Mouse (Mus musculus): ENCODE results near the gene Grm1. TPM values are rescaled to one million over a fixed set of nuclear protein-coding genes. Genes with fewer than 3 reads are reported as not detected.

Grm1 gene
- total and polyA plus RNA-seq, 3 experiments = 0.66 TPM; not detected in 2

DNA sequence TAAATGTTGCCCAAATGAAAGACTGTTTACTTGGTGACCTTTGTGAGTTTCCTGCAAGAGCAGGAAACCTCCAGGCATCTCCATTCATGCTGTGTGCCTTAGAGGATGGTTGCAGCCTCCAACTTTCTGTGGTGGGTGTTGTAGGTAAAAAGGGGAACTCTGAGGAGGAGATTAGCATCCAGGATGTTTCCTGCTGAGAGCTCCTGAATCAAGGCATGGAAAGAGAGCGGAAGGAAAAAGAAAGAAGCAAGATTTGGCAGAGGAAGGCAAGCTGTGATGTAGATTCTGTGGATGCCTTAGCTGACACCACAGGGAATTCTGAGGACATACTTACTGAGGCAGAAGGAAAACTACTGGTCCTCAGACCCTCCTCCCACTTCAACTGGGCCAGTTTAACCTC lies 85.4 kb downstream of the Grm1 start:
- H3K4me3 ChIP-seq (ENCODE audit: low read depth, low read length) = no peak overlapping the region
- DNase-seq (ENCODE audit: low spot score) (no peak), ATAC-seq (ENCODE audit: extremely low read depth, insufficient number of reproducible peaks, low FRiP score, poor library complexity, severe bottlenecking) (no peak)
- no peak for TF ChIP-seq CTCF (IDR thresholded peaks at IDR 0.05; ENCODE audit: low read depth, low read length)
- no peak for TF ChIP-seq TAL1 (conservative IDR thresholded peaks at IDR 0.05; ENCODE audit: low read depth, low read length)
- no peak for TF ChIP-seq GATA2 (IDR thresholded peaks at IDR 0.05; ENCODE audit: borderline replicate concordance, low read depth, low read length)
- TF ChIP-seq POLR2AphosphoS5 (IDR thresholded peaks at IDR 0.05; ENCODE audit: insufficient replicate concordance, low read depth, low read length) = no peak
- no peak for TF ChIP-seq GATA1 (IDR thresholded peaks at IDR 0.05; ENCODE audit: borderline replicate concordance, low read length)
- H3K9me3 ChIP-seq (replicated peaks) = no peaks in the 10 kb centered on the region
- H3K36me3 ChIP-seq (replicated peaks) = no peaks in the 10 kb centered on the region
- no peaks in the 10 kb centered on the region for H3K4me1 ChIP-seq (ENCODE audit: insufficient read depth, low read depth, low read length)
- no peaks in the 10 kb centered on the region for H3K27me3 ChIP-seq (ENCODE audit: insufficient read depth, low read length)

DNA sequence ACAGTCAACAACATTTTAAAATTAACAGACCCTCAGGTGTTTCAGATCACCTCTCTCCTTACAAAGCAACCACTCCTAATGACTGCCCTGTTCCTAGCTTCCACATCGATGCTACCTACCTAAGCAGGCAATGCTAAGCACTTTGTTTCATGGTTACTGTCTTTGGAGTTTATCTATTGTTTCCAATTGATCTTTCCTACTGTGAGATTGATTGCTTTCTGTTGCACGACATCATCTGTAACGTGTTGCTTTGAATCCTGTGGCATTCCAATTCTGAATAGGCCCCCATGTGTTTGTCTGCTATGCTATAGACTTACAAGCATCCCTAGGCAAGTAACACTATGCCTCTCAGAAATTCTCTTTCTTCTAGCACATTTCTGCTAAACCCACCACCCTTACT lies 90.4 kb downstream of the Grm1 start:
- no peak for DNase-seq (ENCODE audit: low spot score)

DNA sequence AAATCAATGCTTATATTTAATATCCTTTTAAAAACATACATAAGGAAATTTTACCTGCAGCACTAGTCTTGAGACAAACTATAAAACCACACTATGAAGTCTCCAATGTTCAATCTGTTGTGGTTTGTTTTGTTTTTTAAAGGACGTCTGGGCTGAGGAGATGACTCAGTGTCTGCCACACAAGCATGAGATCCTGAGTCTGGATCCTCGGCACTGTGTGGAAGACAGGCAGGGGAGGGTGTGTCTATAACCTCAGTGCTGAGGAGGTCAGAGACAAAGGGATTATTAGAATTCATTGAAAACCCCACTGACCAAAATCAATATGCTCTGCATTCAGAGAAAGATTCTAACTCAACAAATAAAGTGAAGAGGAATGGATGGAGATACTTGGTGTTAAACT lies 110.8 kb downstream of the Grm1 start:
- H3K27me3 ChIP-seq (ENCODE audit: insufficient read depth, low read length) = no peaks in the 10 kb centered on the region
- TF ChIP-seq GATA2 (IDR thresholded peaks at IDR 0.05; ENCODE audit: borderline replicate concordance, low read depth, low read length) (no peak), GATA1 (IDR thresholded peaks at IDR 0.05; ENCODE audit: borderline replicate concordance, low read length) (no peak), CTCF (IDR thresholded peaks at IDR 0.05; ENCODE audit: low read depth, low read length) (no peak), TAL1 (conservative IDR thresholded peaks at IDR 0.05; ENCODE audit: low read depth, low read length) (no peak), POLR2AphosphoS5 (IDR thresholded peaks at IDR 0.05; ENCODE audit: insufficient replicate concordance, low read depth, low read length) (no peak)
- no peak overlapping the region for H3K4me3 ChIP-seq (ENCODE audit: low read depth, low read length)
- no peaks in the 10 kb centered on the region for H3K36me3 ChIP-seq (replicated peaks)
- ATAC-seq (ENCODE audit: extremely low read depth, insufficient number of reproducible peaks, low FRiP score, poor library complexity, severe bottlenecking) (no peak), DNase-seq (ENCODE audit: low spot score) (no peak)
- no peaks in the 10 kb centered on the region for H3K9me3 ChIP-seq (replicated peaks)
- no peaks in the 10 kb centered on the region for H3K4me1 ChIP-seq (ENCODE audit: insufficient read depth, low read depth, low read length)

More for the DNA sequence above, 90.4 kb downstream of the Grm1 start:
- no peaks in the 10 kb centered on the region for H3K36me3 ChIP-seq (replicated peaks)
- H3K4me1 ChIP-seq (ENCODE audit: insufficient read depth, low read depth, low read length) = no peaks in the 10 kb centered on the region
- no peak for ATAC-seq (ENCODE audit: extremely low read depth, insufficient number of reproducible peaks, low FRiP score, poor library complexity, severe bottlenecking)
- no peak for TF ChIP-seq TAL1 (conservative IDR thresholded peaks at IDR 0.05; ENCODE audit: low read depth, low read length)
- no peak for TF ChIP-seq GATA1 (IDR thresholded peaks at IDR 0.05; ENCODE audit: borderline replicate concordance, low read length)
- no peak for TF ChIP-seq POLR2AphosphoS5 (IDR thresholded peaks at IDR 0.05; ENCODE audit: insufficient replicate concordance, low read depth, low read length)
- no peak for TF ChIP-seq GATA2 (IDR thresholded peaks at IDR 0.05; ENCODE audit: borderline replicate concordance, low read depth, low read length)
- no peak for TF ChIP-seq CTCF (IDR thresholded peaks at IDR 0.05; ENCODE audit: low read depth, low read length)
- H3K27me3 ChIP-seq (ENCODE audit: insufficient read depth, low read length) = no peaks in the 10 kb centered on the region
- H3K4me3 ChIP-seq (ENCODE audit: low read depth, low read length) = no peak overlapping the region
- H3K9me3 ChIP-seq (replicated peaks) = no peaks in the 10 kb centered on the region

DNA sequence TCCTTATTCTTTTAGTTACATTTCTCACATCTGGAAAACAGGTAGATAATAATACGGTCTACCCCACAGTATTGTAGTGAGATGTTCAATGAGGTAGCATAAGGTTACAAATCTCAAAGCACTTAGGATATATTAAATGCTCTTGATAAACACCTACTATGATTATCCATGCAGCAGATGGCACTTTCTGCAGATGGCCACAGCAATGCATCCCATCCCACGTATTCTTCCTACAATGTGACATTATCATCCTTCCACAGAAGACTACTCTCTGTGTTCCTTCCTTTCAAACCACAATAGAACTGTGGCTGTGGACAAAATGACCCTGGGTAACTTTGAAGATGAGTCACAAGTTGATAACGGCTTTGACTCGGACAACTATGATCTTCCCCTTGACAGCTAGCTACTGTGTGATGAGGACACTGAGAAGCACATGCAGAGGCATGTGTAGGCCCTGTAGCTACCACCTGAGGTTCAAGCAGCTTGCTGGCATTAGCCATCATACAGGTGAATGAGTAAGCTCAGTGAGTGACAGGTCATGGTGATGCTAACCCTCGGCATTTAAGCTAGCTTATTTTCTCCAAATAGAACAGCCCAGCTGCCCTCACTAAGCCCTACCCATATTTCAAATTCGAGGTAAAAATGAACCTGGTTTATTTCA lies 117.5 kb downstream of the Grm1 start:
- no peaks in the 10 kb centered on the region for H3K27me3 ChIP-seq (ENCODE audit: insufficient read depth, low read length)
- H3K36me3 ChIP-seq (replicated peaks) = no peaks in the 10 kb centered on the region
- H3K4me3 ChIP-seq (ENCODE audit: low read depth, low read length) = no peak overlapping the region
- TF ChIP-seq GATA2 (IDR thresholded peaks at IDR 0.05; ENCODE audit: borderline replicate concordance, low read depth, low read length) = no peak
- no peak for TF ChIP-seq POLR2AphosphoS5 (IDR thresholded peaks at IDR 0.05; ENCODE audit: insufficient replicate concordance, low read depth, low read length)
- no peak for TF ChIP-seq GATA1 (IDR thresholded peaks at IDR 0.05; ENCODE audit: borderline replicate concordance, low read length)
- TF ChIP-seq TAL1 (conservative IDR thresholded peaks at IDR 0.05; ENCODE audit: low read depth, low read length) = no peak
- no peak for TF ChIP-seq CTCF (IDR thresholded peaks at IDR 0.05; ENCODE audit: low read depth, low read length)
- H3K4me1 ChIP-seq (ENCODE audit: insufficient read depth, low read depth, low read length) = no peaks in the 10 kb centered on the region
- no peaks in the 10 kb centered on the region for H3K9me3 ChIP-seq (replicated peaks)
- no peak for ATAC-seq (ENCODE audit: extremely low read depth, insufficient number of reproducible peaks, low FRiP score, poor library complexity, severe bottlenecking)
- no peak for DNase-seq (ENCODE audit: low spot score)

DNA sequence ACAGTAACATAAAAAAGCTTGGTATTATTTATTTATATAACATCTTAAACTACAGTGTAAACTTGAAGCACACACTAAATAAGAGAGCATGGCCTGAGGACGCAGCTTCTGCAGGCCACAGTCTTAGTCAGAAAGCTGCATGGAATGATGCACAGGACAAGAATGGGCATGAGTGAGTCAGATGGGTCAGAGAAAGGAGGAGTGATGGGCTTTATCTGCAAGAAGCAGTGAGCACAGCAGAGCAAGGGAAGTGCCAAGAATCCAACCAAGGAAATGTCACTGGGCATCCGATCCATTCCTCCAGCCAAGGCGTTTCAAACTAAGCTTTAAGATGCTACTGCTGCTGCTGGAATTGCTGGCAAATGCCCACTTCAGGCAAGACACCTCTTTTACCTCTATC lies 131.6 kb downstream of the Grm1 start:
- H3K9me3 ChIP-seq (replicated peaks) = no peaks in the 10 kb centered on the region
- H3K4me3 ChIP-seq (ENCODE audit: low read depth, low read length) = no peak overlapping the region
- no peak for TF ChIP-seq GATA2 (IDR thresholded peaks at IDR 0.05; ENCODE audit: borderline replicate concordance, low read depth, low read length)
- no peak for TF ChIP-seq GATA1 (IDR thresholded peaks at IDR 0.05; ENCODE audit: borderline replicate concordance, low read length)
- TF ChIP-seq POLR2AphosphoS5 (IDR thresholded peaks at IDR 0.05; ENCODE audit: insufficient replicate concordance, low read depth, low read length) = no peak
- TF ChIP-seq TAL1 (conservative IDR thresholded peaks at IDR 0.05; ENCODE audit: low read depth, low read length) = no peak
- TF ChIP-seq CTCF (IDR thresholded peaks at IDR 0.05; ENCODE audit: low read depth, low read length) = no peak
- H3K36me3 ChIP-seq (replicated peaks) = no peaks in the 10 kb centered on the region
- DNase-seq (ENCODE audit: low spot score) (no peak), ATAC-seq (ENCODE audit: extremely low read depth, insufficient number of reproducible peaks, low FRiP score, poor library complexity, severe bottlenecking) (no peak)
- H3K27me3 ChIP-seq (ENCODE audit: insufficient read depth, low read length) = peaks cover 3% of the 10 kb centered on the region; the same call in 1 of the 2 replicates
- H3K4me1 ChIP-seq (ENCODE audit: insufficient read depth, low read depth, low read length) = no peaks in the 10 kb centered on the region

DNA sequence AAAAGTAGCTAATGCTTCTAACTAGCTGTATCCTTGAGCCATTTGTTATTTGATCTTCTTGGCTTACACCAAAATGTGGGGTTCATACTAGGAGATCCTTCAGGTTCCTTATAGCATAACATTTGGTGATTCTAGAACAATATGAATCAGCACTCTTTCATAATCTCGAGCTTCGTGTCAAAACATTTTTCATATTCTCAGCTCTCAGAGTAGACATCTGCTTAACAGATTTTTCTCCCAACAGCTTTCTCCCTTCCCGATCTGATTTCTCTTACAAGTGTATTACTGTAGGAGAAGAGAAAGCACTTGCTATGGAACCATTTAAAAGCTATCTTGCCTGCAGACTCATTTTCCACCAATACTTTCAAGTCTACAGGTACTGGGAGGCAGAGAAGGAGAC lies 133.0 kb downstream of the Grm1 start:
- Histone ChIP-seq H3K4me1 (ENCODE audit: insufficient read depth, low read depth, low read length) (no peaks in the 10 kb centered on the region), H3K27me3 (ENCODE audit: insufficient read depth, low read length) (peaks cover 3% of the 10 kb centered on the region; the same call in 1 of the 2 replicates), H3K9me3 (replicated peaks) (no peaks in the 10 kb centered on the region), H3K4me3 (ENCODE audit: low read depth, low read length) (no peak overlapping the region), H3K36me3 (replicated peaks) (no peaks in the 10 kb centered on the region)
- no peak for DNase-seq (ENCODE audit: low spot score)
- no peak for TF ChIP-seq GATA2 (IDR thresholded peaks at IDR 0.05; ENCODE audit: borderline replicate concordance, low read depth, low read length)
- TF ChIP-seq TAL1 (conservative IDR thresholded peaks at IDR 0.05; ENCODE audit: low read depth, low read length) = no peak
- no peak for TF ChIP-seq CTCF (IDR thresholded peaks at IDR 0.05; ENCODE audit: low read depth, low read length)
- TF ChIP-seq GATA1 (IDR thresholded peaks at IDR 0.05; ENCODE audit: borderline replicate concordance, low read length) = no peak
- no peak for ATAC-seq (ENCODE audit: extremely low read depth, insufficient number of reproducible peaks, low FRiP score, poor library complexity, severe bottlenecking)
